Mouse (Mus musculus): ENCODE results near the gene Eepd1.

Eepd1 gene

DNA sequence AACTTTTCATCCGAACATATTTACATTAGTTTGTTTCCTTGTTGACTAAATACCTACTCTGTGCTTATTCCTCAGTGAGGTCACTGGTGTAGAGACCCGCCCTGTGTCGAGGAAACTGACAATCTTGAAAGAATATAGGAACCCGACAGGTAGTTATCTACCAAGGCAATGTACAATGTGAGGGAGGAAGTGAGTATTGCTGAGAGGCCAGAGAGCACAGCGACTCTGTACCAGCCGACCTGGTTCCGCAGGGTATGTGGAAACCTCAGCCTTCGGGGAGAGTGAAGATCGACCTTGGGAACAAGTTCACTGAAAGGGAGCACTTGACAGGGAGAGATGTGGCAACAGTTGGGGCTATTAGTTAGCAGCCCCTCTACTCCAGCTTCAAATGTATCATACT, 7.2 kb downstream of the Eepd1 start:
- in situ Hi-C loops (cut with MboI, MseI): loop anchor here (25.0 kb wide), 1 partner anchor 326 kb away; the partner anchor contains the start of gene Herpud2

DNA sequence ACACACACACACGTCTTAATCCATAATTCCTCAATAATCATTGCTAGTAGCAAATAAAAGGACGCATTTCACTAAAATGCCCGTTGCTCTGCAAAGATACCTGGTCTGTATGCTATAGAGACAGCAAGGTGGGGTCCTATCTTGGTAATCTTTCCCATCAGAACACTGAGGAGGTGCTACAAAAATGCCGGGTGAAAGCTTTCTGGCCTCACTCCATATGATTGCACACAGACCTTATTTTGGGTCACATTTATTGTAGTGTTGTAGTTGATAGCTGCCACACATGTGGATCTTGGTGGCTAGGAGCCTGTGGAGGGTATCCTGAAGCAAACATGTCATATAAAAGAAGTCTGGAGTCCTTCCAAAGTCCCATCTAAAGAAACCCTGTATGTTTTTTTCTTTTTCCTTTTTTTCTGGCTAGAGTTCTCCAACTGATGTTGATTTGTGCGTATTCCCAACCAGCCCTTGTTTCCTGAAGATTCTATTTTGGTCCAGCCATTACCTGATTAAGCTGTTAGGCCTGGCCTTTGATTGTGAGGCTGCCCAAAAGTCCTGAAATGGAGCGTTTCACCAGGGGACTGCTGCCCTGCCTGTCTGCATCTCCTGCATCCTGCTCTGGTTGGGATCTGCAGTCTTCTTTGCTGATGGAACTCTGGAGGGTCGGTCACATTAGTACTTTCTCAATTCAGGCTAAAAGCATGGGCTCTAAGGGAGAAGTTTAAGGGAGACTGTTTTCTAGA, 8.0 kb downstream of the Eepd1 start:
- in situ Hi-C loops (cut with MboI, MseI): loop anchor here (25.0 kb wide), 1 partner anchor 327 kb away; the partner anchor contains the start of gene Herpud2

DNA sequence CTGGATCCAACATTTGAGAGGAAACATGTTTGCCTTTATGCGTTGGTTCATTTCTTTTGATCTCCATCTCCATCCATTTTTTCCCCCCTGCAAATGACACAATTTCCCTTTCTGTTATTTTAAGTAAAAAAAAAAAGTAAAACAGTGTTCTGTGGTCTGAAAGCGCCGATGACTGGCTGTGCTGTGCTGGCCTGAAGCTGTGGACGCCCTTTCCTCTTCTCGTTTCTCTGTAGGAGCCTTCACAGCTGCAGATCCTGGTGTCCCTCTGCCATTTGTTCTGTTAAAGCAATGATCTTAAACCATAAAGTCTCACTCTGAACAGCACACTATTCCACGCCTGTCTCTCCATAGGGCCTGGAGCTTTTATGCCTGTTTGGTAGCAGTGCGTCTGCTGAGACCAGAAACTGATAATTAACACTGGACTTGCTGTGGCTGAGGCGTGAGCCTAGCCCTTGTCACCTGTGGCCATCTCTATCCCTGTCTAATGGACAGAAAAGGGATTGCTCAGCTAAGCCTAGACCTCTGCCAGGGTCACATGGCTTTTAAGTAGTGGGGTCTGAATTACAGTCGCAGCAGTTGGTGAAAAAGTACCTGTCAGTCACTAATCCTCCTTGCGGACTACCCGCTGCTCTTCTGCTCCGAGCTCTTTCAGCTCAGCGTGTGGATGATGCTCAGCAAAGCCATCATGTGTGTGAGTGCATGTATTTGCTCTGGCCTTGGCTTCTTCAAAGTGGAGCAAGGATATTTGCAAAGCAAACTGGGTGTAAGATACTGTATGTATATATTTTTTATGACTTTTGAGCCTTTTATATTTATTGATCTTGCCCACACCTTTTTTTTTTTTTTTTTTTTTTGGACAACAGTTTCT, 9.2 kb downstream of the Eepd1 start:
- in situ Hi-C loops (cut with MboI, MseI): loop anchor here (5.0 to 25.0 kb wide), 3 partner anchors 102 to 1514 kb away; partner anchors contain the start of gene Herpud2

DNA sequence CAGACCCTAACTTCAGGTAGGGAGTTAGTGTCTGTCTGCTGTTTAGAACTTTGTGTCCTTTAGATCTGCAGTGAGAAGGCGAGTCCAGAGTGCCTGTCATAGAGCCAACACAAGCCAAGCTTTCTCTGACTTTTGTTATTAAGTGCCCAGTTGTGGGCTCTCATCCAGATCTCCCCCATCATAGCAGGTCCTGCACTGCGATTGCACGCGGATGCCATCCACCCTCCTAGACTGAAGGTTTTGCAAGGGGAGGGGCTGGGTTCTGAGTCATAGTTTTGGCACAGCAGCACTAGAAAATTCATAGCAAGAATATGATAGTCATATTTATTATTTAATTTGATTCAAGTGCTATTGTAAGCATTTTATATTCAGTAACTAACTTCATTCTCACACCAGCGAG, 12.6 kb downstream of the Eepd1 start:
- in situ Hi-C loops (cut with MboI, MseI): loop anchor here (5.0 to 25.0 kb wide), 3 partner anchors 98 to 1511 kb away; partner anchors contain the start of gene Herpud2

DNA sequence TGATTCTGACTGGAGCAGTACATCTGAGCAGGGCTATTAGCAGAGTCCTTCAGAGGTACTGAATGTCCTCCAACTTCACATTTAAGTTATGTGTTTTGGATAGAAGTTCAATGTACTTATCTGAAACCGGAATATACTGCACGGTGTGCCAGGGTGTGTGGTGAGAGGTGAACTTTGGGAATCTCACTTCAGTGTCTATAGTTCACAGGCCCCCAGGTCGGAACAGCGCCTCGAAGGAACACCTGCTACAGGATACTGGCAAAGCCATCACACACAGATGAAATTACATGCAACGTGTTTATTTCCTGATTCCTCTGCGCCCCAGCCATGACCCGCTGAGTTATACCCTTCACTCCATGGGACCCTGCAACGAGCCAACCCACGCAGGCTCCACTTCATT, 14.3 kb downstream of the Eepd1 start:
- in situ Hi-C loops (cut with MboI, MseI): loop anchor here (10.0 to 25.0 kb wide), 2 partner anchors 333 to 1509 kb away; partner anchors contain the start of gene Herpud2

DNA sequence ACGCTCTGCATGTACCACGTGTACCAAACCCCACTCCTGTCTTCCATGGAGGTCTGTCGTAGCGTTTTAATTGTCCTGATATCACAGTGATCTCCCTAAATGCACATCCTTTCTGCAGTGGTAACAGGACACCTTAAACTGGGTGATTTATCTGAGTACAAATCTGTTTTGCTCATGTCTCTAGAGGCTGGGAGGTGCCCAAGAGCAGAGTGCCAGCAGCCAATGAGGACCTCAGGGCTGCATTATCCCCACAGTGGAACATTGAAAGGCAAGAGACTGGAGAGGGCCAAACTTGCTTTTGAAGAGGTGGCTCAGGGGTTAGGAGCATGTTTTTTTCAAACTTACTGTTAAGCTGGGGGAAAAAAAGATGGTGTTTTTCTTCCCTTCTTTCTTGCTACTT, 14.8 kb downstream of the Eepd1 start:
- in situ Hi-C loops (cut with MboI, MseI): loop anchor here (10.0 to 25.0 kb wide), 2 partner anchors 334 to 1509 kb away; partner anchors contain the start of gene Herpud2

DNA sequence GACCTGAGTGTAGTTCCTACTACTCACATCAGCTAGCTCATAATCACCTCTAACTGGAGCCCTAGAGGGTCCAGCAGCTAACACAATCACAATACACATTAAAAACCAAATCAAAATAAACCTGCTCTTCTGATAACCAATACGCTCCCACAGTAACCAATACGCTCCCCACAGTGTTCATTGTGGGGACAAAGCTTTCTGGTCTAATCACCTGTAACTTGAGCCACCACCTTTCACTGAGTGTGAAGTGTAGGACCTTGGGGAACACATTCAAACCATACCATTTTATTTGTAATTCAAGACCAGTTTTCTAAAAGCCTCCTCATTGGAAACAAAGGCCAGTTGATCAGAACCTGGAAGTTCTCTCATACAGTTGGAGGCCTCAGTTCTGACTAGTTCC, 15.4 kb downstream of the Eepd1 start:
- in situ Hi-C loops (cut with MboI, MseI): loop anchor here (10.0 to 25.0 kb wide), 2 partner anchors 334 to 1508 kb away; partner anchors contain the start of gene Herpud2

DNA sequence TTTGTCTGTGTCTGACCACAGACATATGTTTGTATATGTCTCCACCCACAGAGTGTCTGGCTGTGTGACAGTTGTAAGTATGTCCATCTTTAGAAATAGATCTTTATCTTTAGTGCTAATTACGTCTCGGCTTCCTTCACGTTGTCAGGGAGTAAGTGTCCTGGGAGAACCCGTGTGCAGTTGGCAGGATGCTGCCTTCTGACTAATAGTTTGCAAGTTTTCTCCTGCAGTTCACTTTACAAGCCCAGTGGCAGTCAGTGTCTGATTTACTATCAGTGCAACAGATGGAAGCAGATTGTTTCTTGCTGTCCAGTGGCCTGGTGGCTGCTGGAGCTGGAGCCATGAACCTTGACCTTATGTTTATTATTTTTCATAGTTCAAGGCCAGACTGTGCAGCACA, 17.4 kb downstream of the Eepd1 start:
- in situ Hi-C loops (cut with MboI, MseI): loop anchor here (10.0 to 25.0 kb wide), 2 partner anchors 336 to 1506 kb away; partner anchors contain the start of gene Herpud2

DNA sequence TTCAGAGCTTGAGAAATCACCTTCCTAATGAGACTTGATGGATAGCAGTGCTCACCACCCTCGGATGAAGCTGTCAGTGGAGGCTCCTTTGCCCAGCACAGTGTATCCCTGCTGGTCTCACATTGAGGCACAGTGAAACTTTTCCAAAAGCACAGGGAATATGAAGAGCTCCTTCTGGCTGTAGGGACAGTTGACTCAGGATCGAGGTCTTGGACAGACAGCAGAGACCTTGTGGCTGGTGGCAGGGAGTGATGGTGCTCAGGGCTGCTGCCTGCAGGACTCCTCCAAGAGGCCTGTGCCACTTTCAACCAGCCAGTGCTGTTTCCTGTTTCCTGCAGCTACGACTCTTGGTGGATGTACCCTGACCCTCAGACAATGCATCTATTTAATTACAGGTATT, 18.0 kb downstream of the Eepd1 start:
- in situ Hi-C loops (cut with MboI, MseI): loop anchor here (10.0 to 25.0 kb wide), 2 partner anchors 337 to 1505 kb away; partner anchors contain the start of gene Herpud2

DNA sequence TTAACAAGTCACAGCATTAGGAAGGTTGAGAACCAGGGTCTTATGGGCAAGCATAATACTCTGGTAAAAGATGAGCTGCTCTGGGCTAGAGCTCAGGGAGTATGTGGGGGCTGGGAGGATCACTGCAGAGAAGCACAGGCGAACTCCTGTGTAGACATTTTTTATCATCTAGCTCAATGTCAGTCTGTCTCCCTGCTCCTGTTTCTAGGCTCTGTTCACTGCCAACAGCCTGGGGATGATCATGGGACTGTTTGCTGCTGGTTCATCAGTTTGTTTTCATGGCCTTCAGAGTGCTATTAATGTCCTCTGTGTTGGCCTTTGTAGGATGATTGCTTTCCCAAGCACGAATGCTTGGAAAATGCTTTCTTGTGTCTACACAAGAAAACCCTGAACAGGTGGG, 18.7 kb downstream of the Eepd1 start:
- in situ Hi-C loops (cut with MboI, MseI): no loop called here

DNA sequence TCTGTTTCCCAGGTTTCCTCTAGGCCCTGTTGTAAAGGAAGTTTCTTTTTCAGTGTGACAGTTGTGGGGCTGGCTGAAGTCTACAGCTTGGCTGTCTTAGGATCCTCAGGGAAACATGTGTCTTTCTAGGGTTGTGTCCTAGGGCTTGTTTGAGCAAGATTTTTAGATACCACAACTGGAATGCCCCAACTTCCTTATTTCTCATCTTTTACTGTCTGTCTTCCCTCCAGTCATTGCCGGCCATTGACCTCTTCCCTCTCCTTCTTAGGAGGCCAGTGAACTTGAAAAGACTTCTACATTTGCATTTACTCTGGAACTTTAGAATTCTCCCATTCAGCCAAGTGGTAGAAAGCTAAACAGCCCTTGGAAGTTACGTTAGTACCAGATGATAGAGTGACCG, 27.5 kb downstream of the Eepd1 start:
- in situ Hi-C loops (cut with MboI, MseI): no loop called here

DNA sequence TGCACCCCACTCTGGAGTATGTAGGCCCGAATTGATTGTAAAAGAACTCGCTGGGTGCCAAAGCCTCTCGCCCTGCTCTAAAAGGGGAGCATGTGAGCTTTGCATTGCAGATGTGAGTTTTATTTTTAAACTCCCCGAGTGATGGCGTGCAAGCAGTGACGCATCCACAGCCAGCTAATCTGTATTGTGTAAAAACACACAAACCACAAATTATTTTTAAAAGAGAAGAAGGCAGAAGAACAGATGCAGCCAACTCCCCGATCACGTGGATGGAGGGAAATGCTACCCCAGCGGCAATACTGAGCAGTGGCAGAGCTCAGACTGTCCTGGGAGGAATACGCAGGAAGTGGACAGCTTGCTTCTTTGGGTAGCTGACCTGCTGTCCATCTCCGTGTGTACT, 29.2 kb downstream of the Eepd1 start:
- in situ Hi-C loops (cut with MboI, MseI): no loop called here

DNA sequence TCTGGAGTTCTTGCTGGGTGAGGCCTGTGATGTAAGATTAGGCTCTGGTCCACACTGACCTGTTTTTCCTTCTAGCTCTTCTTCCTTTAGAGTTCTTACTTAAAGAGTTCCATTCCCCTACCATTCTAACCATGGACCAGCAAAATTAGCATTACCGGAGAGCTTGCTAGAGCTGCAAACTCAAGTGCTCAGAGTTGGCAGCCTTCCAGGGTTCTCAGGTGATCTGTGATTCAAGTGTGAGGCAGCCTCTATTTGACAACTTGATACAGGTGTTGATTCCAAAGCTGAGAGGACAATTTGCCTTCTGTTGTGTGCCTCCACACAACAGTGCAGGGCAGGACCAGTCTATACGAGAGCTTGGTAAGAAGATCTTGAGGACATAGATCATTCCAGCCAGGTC, 31.7 kb downstream of the Eepd1 start:
- in situ Hi-C loops (cut with MboI, MseI): no loop called here

DNA sequence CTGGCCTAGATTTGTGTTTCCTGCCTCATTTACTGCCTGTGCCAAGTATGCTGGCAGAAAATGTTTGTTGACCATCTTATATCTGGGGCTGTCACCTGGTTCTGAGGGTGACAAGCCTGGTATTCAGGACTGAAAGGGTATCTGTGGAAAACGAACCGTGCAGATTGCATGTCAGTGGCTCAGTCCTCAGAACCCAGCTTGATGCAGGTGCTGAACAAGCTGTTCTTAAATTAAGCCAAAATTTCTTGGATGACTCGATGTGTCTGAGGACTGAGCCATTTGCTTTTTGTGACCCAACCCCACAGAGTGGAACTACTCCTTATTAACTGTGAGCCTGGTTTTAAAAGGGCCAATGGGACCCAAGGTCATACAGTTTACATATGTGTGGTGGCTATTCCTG, 32.2 kb downstream of the Eepd1 start:
- in situ Hi-C loops (cut with MboI, MseI): no loop called here

DNA sequence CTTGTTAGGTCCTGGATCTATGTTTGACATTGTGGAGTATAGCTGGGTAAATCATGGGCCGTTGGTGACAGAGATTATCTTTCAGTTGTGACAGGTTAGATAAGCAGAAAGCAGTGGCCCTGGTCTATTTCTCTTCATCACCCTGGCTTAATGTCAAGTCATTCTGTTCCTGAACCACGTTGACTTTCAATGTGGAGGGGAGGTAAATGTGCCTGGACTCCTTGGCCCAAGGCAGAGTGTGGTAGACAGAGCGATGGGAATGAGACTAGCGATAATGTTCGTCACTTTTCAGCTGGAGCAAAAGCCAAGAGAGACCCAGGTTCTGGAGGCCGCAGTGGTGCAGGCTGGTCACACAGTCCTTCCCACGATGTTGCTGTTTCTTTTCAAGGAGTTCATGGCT, 35.3 kb downstream of the Eepd1 start:
- in situ Hi-C loops (cut with MboI, MseI): no loop called here

DNA sequence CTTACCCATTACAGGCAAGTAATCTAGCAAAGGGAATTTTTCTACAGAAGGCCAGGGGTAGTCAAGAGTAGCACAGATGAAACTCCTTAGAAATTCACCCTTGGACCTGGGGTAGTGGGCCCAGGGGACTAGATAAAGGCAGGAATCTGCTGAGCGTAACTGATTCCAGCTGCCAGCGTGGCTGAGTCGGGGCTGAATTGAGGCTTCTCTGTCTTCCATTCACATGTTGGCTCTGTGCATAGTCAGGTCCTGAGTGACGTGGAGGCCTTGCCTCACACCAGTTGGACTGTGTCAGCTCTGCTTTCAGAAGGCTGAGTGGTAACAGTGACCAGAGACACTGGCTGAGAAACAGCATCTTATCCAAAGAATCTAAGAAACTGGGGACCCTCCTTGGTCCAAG, 36.6 kb downstream of the Eepd1 start:
- in situ Hi-C loops (cut with MboI, MseI): no loop called here

DNA sequence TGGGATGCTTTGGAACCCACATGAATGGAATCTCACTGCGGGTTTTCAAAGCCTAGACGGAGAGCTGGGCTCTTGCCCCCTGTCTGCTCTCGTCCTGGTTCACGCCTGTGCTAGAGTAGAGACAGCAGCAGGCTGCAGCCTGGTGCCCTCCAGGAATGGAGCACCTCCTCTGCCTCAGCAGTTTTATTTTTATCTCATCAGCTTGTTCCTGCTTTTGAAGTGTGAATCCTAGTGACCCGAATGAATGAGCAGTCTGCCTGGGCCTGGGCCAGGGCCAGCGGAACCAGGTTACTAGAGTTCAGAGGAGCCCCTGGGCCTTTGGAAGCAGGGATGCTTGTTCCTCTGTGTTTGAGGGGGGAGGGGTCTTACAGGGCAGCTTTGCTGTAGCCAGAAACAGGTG, 37.8 kb downstream of the Eepd1 start:
- in situ Hi-C loops (cut with MboI, MseI): no loop called here

DNA sequence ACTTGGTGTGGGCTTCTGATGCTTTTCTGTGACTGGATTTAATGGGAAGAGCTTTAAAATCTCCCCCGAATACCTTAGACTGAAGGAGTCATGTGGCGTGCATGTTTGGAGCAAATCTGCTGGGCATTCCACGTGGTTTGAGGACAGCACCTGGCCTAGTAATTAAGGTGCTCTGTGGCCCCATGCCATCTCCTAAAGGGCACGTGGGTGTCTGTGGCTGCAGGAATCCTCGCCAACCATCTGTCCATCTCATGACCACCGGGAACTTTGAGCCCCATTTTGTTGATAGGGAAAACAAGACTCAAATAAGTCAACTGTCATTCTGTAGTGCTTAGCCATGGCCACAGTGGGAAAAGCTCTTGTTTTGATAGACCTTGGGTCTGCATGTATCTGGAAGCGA, 39.5 kb downstream of the Eepd1 start:
- in situ Hi-C loops (cut with MboI, MseI): no loop called here

DNA sequence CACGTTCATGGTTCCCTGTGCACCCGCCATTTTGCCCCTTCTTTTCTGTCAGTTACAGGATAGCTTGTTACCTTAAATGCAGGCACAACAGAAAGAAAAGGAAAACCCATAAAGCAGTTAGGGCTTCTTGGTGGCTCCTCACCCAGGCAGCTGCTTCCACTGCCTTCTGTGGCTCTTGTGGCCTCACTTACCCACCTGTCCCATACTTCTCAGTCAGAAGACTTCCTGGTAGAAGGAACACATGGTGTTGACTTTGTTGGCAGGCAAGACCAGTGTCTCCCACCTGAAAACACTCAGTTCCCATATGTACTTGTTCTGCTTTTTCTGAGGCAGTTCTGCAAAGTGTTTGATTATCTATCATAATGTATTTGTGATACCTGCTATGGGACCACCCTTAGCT, 40.5 kb downstream of the Eepd1 start:
- in situ Hi-C loops (cut with MboI, MseI): no loop called here

DNA sequence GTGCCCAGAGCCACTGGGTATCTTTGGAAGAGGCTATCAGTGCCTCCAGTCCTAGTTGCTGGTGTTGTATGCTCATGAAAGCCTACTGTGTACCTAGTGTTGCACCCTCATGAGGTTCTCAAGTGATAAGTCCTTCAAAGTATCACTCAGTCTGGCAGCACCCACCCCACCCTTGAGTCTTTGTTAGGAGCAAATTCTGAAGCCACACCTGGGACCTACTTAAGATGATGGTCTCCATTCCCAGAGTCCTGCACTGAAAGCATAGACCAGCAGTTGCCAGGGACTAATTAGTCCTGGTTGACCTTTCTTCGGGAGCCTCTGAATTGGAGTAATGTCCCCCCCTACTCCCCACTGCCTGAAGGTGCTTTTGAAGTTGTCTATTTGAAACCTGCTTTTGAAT, 45.2 kb downstream of the Eepd1 start:
- in situ Hi-C loops (cut with MboI, MseI): no loop called here

DNA sequence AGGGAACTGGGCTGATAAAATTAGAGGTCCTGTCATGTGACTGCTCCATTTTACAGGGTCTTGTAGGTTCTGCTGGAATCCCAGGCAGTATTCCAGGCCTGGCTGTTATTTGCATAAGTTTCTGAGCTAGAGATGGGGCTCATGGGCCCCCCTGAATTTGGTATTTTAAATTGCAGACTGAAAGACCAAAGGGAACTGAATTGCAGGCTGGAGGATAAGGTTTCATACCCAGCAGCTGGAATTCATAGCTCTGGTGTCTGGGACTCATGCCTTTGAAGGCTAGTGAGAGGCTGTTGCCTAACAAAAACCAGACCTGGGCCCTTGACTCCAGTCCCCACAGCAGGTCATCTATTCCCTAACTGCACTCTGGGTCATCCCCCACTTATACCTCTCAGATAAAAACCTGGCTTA, 45.6 kb downstream of the Eepd1 start:
- in situ Hi-C loops (cut with MboI, MseI): no loop called here

DNA sequence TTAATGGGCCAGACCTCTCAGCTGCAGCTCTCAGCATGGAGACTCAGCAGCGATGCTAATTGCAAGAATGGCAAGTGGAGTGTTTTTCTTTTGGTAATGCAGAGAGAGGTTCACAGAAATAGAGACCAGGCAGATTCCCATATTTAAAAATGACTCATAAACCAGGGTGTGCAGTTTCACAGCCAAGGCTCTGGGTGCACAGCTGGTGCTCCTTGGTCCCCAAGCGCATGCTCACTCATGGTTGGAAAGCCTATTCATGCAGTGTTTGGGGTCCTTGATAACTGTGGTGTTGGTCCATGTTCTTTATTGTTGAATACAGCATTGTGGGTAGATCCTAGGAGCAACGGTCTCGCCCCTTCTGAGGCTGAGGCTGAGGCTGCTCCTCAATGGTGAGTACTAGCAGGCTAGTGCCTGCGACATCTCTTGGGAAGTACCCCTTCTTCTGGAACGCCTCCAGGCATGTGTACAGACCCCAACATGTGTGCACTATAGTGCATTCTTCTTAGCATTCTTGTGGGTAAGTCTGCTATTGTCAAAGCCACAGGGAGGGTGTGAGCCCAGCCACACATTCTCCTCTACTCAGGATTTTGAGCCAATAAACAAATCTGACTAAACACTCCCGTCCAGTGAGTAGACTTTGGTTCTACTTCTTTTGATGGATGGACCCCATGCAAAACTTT, 46.2 kb downstream of the Eepd1 start:
- in situ Hi-C loops (cut with MboI, MseI): no loop called here
